Mouse (Mus musculus) liver, embryonic 12.5 days (tissue): ENCODE measurements around the gene AC124502.3. TPM values are rescaled to one million over a fixed set of nuclear protein-coding genes. Genes with fewer than 3 reads are reported as not detected.

Experiments
- ATAC-seq: fragments of 200-750 bp; cut with Nextera tagmentation; 2 replicates; pipeline ENCODE4 v1.8.0; 2017; ENCODE audit warnings: moderate number of reproducible peaks, mild to moderate bottlenecking, moderate library complexity
- H3K27ac ChIP-seq: fragments of 300-500 bp; sonication (generic); 2 replicates; pipeline ENCODE4 v1.5.1; 2016; ENCODE audit warnings: mild to moderate bottlenecking
- H3K27me3 ChIP-seq: fragments of 300-500 bp; sonication (generic); replicated peaks from 2 replicates; pipeline ENCODE4 v1.6.1; 2016; ENCODE audit warnings: mild to moderate bottlenecking, moderate library complexity
- H3K36me3 ChIP-seq: fragments of 300-500 bp; sonication (generic); 2 replicates; pipeline ENCODE4 v1.6.1; 2016; ENCODE audit warnings: mild to moderate bottlenecking, moderate library complexity
- H3K4me1 ChIP-seq: fragments of 300-500 bp; sonication (generic); 2 replicates; pipeline ENCODE4 v1.6.1; 2016
- H3K4me2 ChIP-seq: fragments of 300-500 bp; sonication (generic); 2 replicates; pipeline ENCODE4 v1.6.1; 2016; ENCODE audit warnings: mild to moderate bottlenecking, moderate library complexity
- H3K4me3 ChIP-seq: fragments of 300-500 bp; sonication (generic); 2 replicates; pipeline ENCODE4 v1.5.1; 2016; ENCODE audit warnings: mild to moderate bottlenecking, moderate library complexity
- H3K9ac ChIP-seq: fragments of 300-500 bp; sonication (generic); 2 replicates; pipeline ENCODE4 v1.6.1; 2016; ENCODE audit warnings: mild to moderate bottlenecking, moderate library complexity
- H3K9me3 ChIP-seq: fragments of 300-500 bp; sonication (generic); replicated peaks from 2 replicates; pipeline ENCODE4 v1.6.1; 2016; ENCODE audit warnings: mild to moderate bottlenecking, moderate library complexity
- WGBS: fragments of 180-500 bp; shearing (Covaris S2); methylation state at CpG from one replicate; pipeline ENCODE4 v1.1.7; 2016; ENCODE audit not compliant: insufficient replicate concordance; 5-methylcytosine and 5-hydroxymethylcytosine counted together
- polyA plus RNA-seq: library from polyadenylated mRNA; unstranded; fragments of >200 nt; fragmentation: Nextera tagmentation; extraction: Ambion mirVana; gene quantifications from 2 replicates; pipeline ENCODE4 v1.2.1, GENCODE M21; 2016

Gene AC124502.3
- polyA plus RNA-seq, 1 experiment from 2014 or later, result 0.20 TPM

GRCm38 (mm10) chr19:5004925-5005324 is 33.8 kb upstream of the AC124502.3 start:
- Histone ChIP-seq H3K27ac (no peak overlapping the region), H3K36me3 (no peaks in the 10 kb centered on the region), H3K9ac (no peak overlapping the region), H3K4me3 (no peak overlapping the region), H3K9me3 (no peaks in the 10 kb centered on the region), H3K4me2 (no peak overlapping the region), H3K4me1 (peaks cover 8% of the 10 kb centered on the region; the same call in 1 of the 2 replicates), H3K27me3 (peaks cover 35% of the 10 kb centered on the region)
- WGBS, result 53% methylated on average over 4 of the region's 4 CpGs
- no peak for ATAC-seq

- H3K27me3 ChIP-seq, result peaks cover 14% of the 10 kb centered on the region; the same call in 1 of the 2 replicates
- H3K27ac ChIP-seq, result no peak overlapping the region
- no peak overlapping the region for H3K4me3 ChIP-seq
- no peaks in the 10 kb centered on the region for H3K36me3 ChIP-seq
- ATAC-seq, result no peak
- 53% methylated on average over 8 of the region's 8 CpGs for WGBS
- no peak overlapping the region for H3K4me2 ChIP-seq
- H3K9me3 ChIP-seq, result no peaks in the 10 kb centered on the region
- H3K4me1 ChIP-seq, result no peaks in the 10 kb centered on the region
- no peak overlapping the region for H3K9ac ChIP-seq
Observed at GRCm38 (mm10) chr19:5013138-5013537, 25.6 kb upstream of the AC124502.3 start.

- WGBS, result 12% methylated on average over 8 of the region's 8 CpGs
- Histone ChIP-seq H3K4me1 (no peaks in the 10 kb centered on the region), H3K36me3 (no peaks in the 10 kb centered on the region), H3K9ac (no peak overlapping the region), H3K27me3 (peaks cover 14% of the 10 kb centered on the region; the same call in 1 of the 2 replicates), H3K4me2 (no peak overlapping the region), H3K27ac (no peak overlapping the region), H3K4me3 (no peak overlapping the region), H3K9me3 (no peaks in the 10 kb centered on the region)
- no peak for ATAC-seq
Observed at GRCm38 (mm10) chr19:5014961-5015398, 23.7 kb upstream of the AC124502.3 start.

- H3K9me3 ChIP-seq, result no peaks in the 10 kb centered on the region
- peak overlapping the region; percentile 28; the same call in 1 of the 2 replicates for H3K4me2 ChIP-seq
- no peaks in the 10 kb centered on the region for H3K36me3 ChIP-seq
- ATAC-seq, result no peak
- 36% methylated on average over 10 of the region's 10 CpGs for WGBS
- no peak overlapping the region for H3K27ac ChIP-seq
- no peak overlapping the region for H3K9ac ChIP-seq
- peaks cover 14% of the 10 kb centered on the region; the same call in 1 of the 2 replicates for H3K27me3 ChIP-seq
- H3K4me3 ChIP-seq, result no peak overlapping the region
- no peaks in the 10 kb centered on the region for H3K4me1 ChIP-seq
Observed at GRCm38 (mm10) chr19:5016221-5016742, 22.4 kb upstream of the AC124502.3 start.

- Histone ChIP-seq H3K9me3 (no peaks in the 10 kb centered on the region), H3K36me3 (no peaks in the 10 kb centered on the region), H3K27ac (no peak overlapping the region), H3K4me2 (peak overlapping the region; percentile 28; the same call in 1 of the 2 replicates), H3K4me3 (no peak overlapping the region), H3K4me1 (no peaks in the 10 kb centered on the region), H3K9ac (no peak overlapping the region), H3K27me3 (peaks cover 14% of the 10 kb centered on the region; the same call in 1 of the 2 replicates)
- no peak for ATAC-seq
- 17% methylated on average over 12 of the region's 12 CpGs for WGBS
Observed at GRCm38 (mm10) chr19:5016782-5017181, 21.9 kb upstream of the AC124502.3 start.

GRCm38 (mm10) chr19:5017611-5018010 is 21.1 kb upstream of the AC124502.3 start:
- H3K27me3 ChIP-seq, result peaks cover 10% of the 10 kb centered on the region; the same call in 1 of the 2 replicates
- H3K4me1 ChIP-seq, result peaks cover under 1% of the 10 kb centered on the region; the same call in 1 of the 2 replicates
- no peak overlapping the region for H3K4me3 ChIP-seq
- ATAC-seq, result no peak
- H3K9me3 ChIP-seq, result no peaks in the 10 kb centered on the region
- H3K9ac ChIP-seq, result no peak overlapping the region
- 75% methylated on average over 4 of the region's 4 CpGs for WGBS
- H3K27ac ChIP-seq, result no peak overlapping the region
- H3K4me2 ChIP-seq, result no peak overlapping the region
- H3K36me3 ChIP-seq, result no peaks in the 10 kb centered on the region

GRCm38 (mm10) chr19:5018191-5018590 is 20.5 kb upstream of the AC124502.3 start:
- Histone ChIP-seq H3K9ac (no peak overlapping the region), H3K9me3 (no peaks in the 10 kb centered on the region), H3K36me3 (no peaks in the 10 kb centered on the region), H3K4me1 (peaks cover 6% of the 10 kb centered on the region; the same call in 1 of the 2 replicates), H3K27ac (no peak overlapping the region), H3K27me3 (peaks cover 4% of the 10 kb centered on the region; the same call in 1 of the 2 replicates), H3K4me3 (no peak overlapping the region), H3K4me2 (no peak overlapping the region)
- ATAC-seq, result no peak
- 72% methylated on average over 3 of the region's 3 CpGs for WGBS

- 74% methylated on average over 2 of the region's 2 CpGs for WGBS
- Histone ChIP-seq H3K27me3 (no peaks in the 10 kb centered on the region), H3K4me3 (no peak overlapping the region), H3K4me1 (peaks cover 22% of the 10 kb centered on the region), H3K9ac (no peak overlapping the region), H3K9me3 (no peaks in the 10 kb centered on the region), H3K27ac (no peak overlapping the region), H3K4me2 (no peak overlapping the region), H3K36me3 (0 out of 2 replicates have a peak, but pooled peaks cover 4% of the 10 kb centered on the region)
- no peak for ATAC-seq
Observed at GRCm38 (mm10) chr19:5021416-5021815, 17.3 kb upstream of the AC124502.3 start.

- Histone ChIP-seq H3K27me3 (no peaks in the 10 kb centered on the region), H3K4me2 (peak within 1 kb of the TSS; percentile 96), H3K4me1 (peaks cover 22% of the 10 kb centered on the region), H3K36me3 (peaks cover 24% of the 10 kb centered on the region), H3K27ac (peak within 1 kb of the TSS; percentile 77), H3K9me3 (no peaks in the 10 kb centered on the region), H3K4me3 (peak within 1 kb of the TSS; percentile 72), H3K9ac (peak within 1 kb of the TSS; percentile 72)
- peak; percentile 88 for ATAC-seq
- under 1% methylated on average over 62 of the region's 62 CpGs for WGBS
Observed at GRCm38 (mm10) chr19:5023621-5024479, 14.8 kb upstream of the AC124502.3 start, which contains the start of gene Slc29a2. Gene Slc29a2, plus strand, starts transcription at chr19:5023860.

GRCm38 (mm10) chr19:5026111-5026510 is 12.6 kb upstream of the AC124502.3 start:
- no peaks in the 10 kb centered on the region for H3K9me3 ChIP-seq
- H3K9ac ChIP-seq, result no peak overlapping the region
- no peak for ATAC-seq
- H3K4me2 ChIP-seq, result no peak overlapping the region
- H3K36me3 ChIP-seq, result peaks cover 44% of the 10 kb centered on the region
- H3K27me3 ChIP-seq, result no peaks in the 10 kb centered on the region
- no peak overlapping the region for H3K4me3 ChIP-seq
- H3K4me1 ChIP-seq, result peaks cover 22% of the 10 kb centered on the region
- 82% methylated on average over 8 of the region's 8 CpGs for WGBS
- H3K27ac ChIP-seq, result no peak overlapping the region

- ATAC-seq, result no peak
- peaks cover 38% of the 10 kb centered on the region for H3K36me3 ChIP-seq
- H3K9me3 ChIP-seq, result no peaks in the 10 kb centered on the region
- H3K27ac ChIP-seq, result no peak overlapping the region
- peaks cover 3% of the 10 kb centered on the region; the same call in 1 of the 2 replicates for H3K4me1 ChIP-seq
- peaks cover 10% of the 10 kb centered on the region for H3K27me3 ChIP-seq
- H3K4me3 ChIP-seq, result no peak overlapping the region
- H3K4me2 ChIP-seq, result no peak overlapping the region
- 71% methylated on average over 3 of the region's 3 CpGs for WGBS
- H3K9ac ChIP-seq, result no peak overlapping the region
Observed at GRCm38 (mm10) chr19:5032686-5033085, 6.0 kb upstream of the AC124502.3 start.

- no peak for ATAC-seq
- Histone ChIP-seq H3K27me3 (peaks cover 14% of the 10 kb centered on the region), H3K9me3 (no peaks in the 10 kb centered on the region), H3K4me3 (no peak overlapping the region), H3K4me1 (peaks cover 30% of the 10 kb centered on the region), H3K27ac (no peak overlapping the region), H3K36me3 (peaks cover 4% of the 10 kb centered on the region), H3K9ac (no peak overlapping the region), H3K4me2 (no peak overlapping the region)
- 73% methylated on average over 4 of the region's 4 CpGs for WGBS
Observed at GRCm38 (mm10) chr19:5036577-5036976, 2.1 kb upstream of the AC124502.3 start.
